Comparison of ENCODE assay signal across 14 mouse cellular contexts in genomic region chr14:31189348-31189747, GRCm38 (mm10). TPM values are rescaled to one million over a fixed set of nuclear protein-coding genes. Genes with fewer than 3 reads are reported as not detected.
DNase-seq lines count a peak whose midpoint lies in the region; ATAC-seq and TF ChIP-seq lines count a peak whose summit lies in the region.
"Had no signal": no experiment of that assay in that cellular context is flagged by ENCODE, and none has a peak within 500 bp of the region (broad histone marks: within the 10 kb centered on the region; RNA-seq: fewer than 3 reads in every experiment).

No protein-coding gene starts in this region.

- no peaks in the 10 kb centered on the region for H3K27me3 ChIP-seq in heart, embryonic 15.5 days
- H3K27me3 ChIP-seq in lung, embryonic 15.5 days, result no peaks in the 10 kb centered on the region
- H3K27me3 ChIP-seq in small intestine, adult 2 months (ENCODE audit: control insufficient read depth, insufficient read depth, low read length), result no peaks in the 10 kb centered on the region
- H3K27me3 ChIP-seq: megakaryocyte, embryonic 14.5 days had no signal

- H3K4me3 ChIP-seq in heart, embryonic 15.5 days, result no peak overlapping the region
- H3K4me3 ChIP-seq in lung, embryonic 15.5 days, result no peak overlapping the region
- no peak overlapping the region for H3K4me3 ChIP-seq in lung, adult 2 months (replicated peaks; ENCODE audit: extremely low read depth, low read depth, low read length)
- no peak overlapping the region for H3K4me3 ChIP-seq in small intestine, adult 2 months (ENCODE audit: low read depth, low read length)
- H3K4me3 ChIP-seq: erythroblast, embryonic 14.5 days had no signal

- no peak for TF ChIP-seq POLR2A in lung, adult 2 months (IDR thresholded peaks at IDR 0.05; ENCODE audit: borderline replicate concordance, extremely low read depth, low read depth, low read length)
- TF ChIP-seq POLR2A in small intestine, adult 2 months (IDR thresholded peaks at IDR 0.05; ENCODE audit: low read depth, low read length), result no peak

- H3K27ac ChIP-seq in heart, embryonic 15.5 days, result peak overlapping the region; percentile 78
- peak overlapping the region; percentile 7; the same call in 1 of the 2 replicates for H3K27ac ChIP-seq in lung, embryonic 15.5 days
- peak overlapping the region; percentile 55 for H3K27ac ChIP-seq in small intestine, adult 2 months (ENCODE audit: insufficient read depth, low read depth, low read length)

- TF ChIP-seq CTCF in lung, adult 2 months (IDR thresholded peaks at IDR 0.05; ENCODE audit: insufficient read depth, low read length), result no peak
- TF ChIP-seq CTCF in small intestine, adult 2 months (IDR thresholded peaks at IDR 0.05; ENCODE audit: extremely low read depth, insufficient read length, insufficient replicate concordance, low read depth, low read length), result no peak

- H3K9me3 ChIP-seq in heart, embryonic 15.5 days (replicated peaks), result no peaks in the 10 kb centered on the region
- no peaks in the 10 kb centered on the region for H3K9me3 ChIP-seq in lung, embryonic 15.5 days
- H3K9me3 ChIP-seq: megakaryocyte, embryonic 14.5 days had no signal

- H3K4me2 ChIP-seq in heart, embryonic 15.5 days, result no peak overlapping the region
- H3K4me2 ChIP-seq in lung, embryonic 15.5 days, result no peak overlapping the region

- 84% methylated on average over 3 of the region's 3 CpGs for WGBS in heart, embryonic 15.5 days
- 93% methylated on average over 3 of the region's 3 CpGs for WGBS in lung, embryonic 15.5 days
- 88% methylated on average over 3 of the region's 3 CpGs for WGBS in lung, adult 2 months
- 86% methylated on average over 3 of the region's 3 CpGs for WGBS in small intestine, adult 2 months

- no peak for ATAC-seq in heart, embryonic 15.5 days (replicated peaks; ENCODE audit: insufficient number of reproducible peaks, insufficient read depth, low FRiP score, low read depth)
- no peak for ATAC-seq in lung, embryonic 15.5 days (ENCODE audit: borderline replicate concordance, extremely low read depth, low FRiP score, low TSS enrichment)
- ATAC-seq in megakaryocyte, adult 5-6 weeks (ENCODE audit: poor library complexity, severe bottlenecking), result peak; percentile 71

- no peak overlapping the region; the same call in 1 of the 2 replicates for H3K9ac ChIP-seq in heart, embryonic 15.5 days
- no peak overlapping the region for H3K9ac ChIP-seq in lung, embryonic 15.5 days

- H3K36me3 ChIP-seq in heart, embryonic 15.5 days, result peaks cover 85% of the 10 kb centered on the region
- H3K36me3 ChIP-seq in lung, embryonic 15.5 days, result peaks cover 99% of the 10 kb centered on the region
- peaks cover 69% of the 10 kb centered on the region for H3K36me3 ChIP-seq in small intestine, adult 2 months (ENCODE audit: control insufficient read depth, insufficient read depth, low read length)

- peaks cover 79% of the 10 kb centered on the region for H3K4me1 ChIP-seq in heart, embryonic 15.5 days (replicated peaks)
- 0 out of 2 replicates have a peak, but pooled peaks cover 5% of the 10 kb centered on the region for H3K4me1 ChIP-seq in lung, embryonic 15.5 days
- H3K4me1 ChIP-seq in lung, adult 2 months (ENCODE audit: control insufficient read depth, insufficient read depth, low read length), result peaks cover 6% of the 10 kb centered on the region
- H3K4me1 ChIP-seq in small intestine, adult 2 months (ENCODE audit: control insufficient read depth, insufficient read depth, insufficient read length, low read length), result no peaks in the 10 kb centered on the region

- DNase-seq in heart, adult 8-10 months (ENCODE audit: low spot score), result no peak
- no peak for DNase-seq in lung, adult 2 months
- no peak for DNase-seq in embryo, embryonic 10.5 days (ENCODE audit: low spot score)
- no peak for DNase-seq in adrenal gland, adult 8-10 months
- DNase-seq: left cerebral cortex, postnatal 4 days; right cerebral cortex, postnatal 25 days had no signal

RNA-seq across cellular contexts. Expression of gene Tnnc1, which starts 18.8 kb away (rescaled TPM):
- polyA plus RNA-seq in heart, embryonic 15.5 days (2015; fragmentation: Nextera tagmentation; extraction: Ambion mirVana), result 3,799 and 4,649 TPM in 2 replicates
- total RNA-seq in heart, adult 8-10 months (2022), result 1,000 to 10,000 TPM; 5,856 to 6,611 (median 6,322) TPM
- 91.8 and 115 TPM in 2 replicates for polyA plus RNA-seq in lung, embryonic 15.5 days (2015; fragmentation: Nextera tagmentation; extraction: Ambion mirVana)
- polyA plus RNA-seq in lung, adult 2 months (2012; rRNA removed), result 25.4 and 32.2 TPM in 2 replicates
- 0.71 TPM in 1 of 2 replicates, not detected in the other for total RNA-seq in megakaryocyte, adult 5-6 weeks (2015)
- total RNA-seq in megakaryocyte, adult 5-6 weeks (2017), result not detected in 2 replicates
- polyA plus RNA-seq in small intestine, adult 2 months (2012; rRNA removed), result 0.34 TPM in 1 of 2 replicates, not detected in the other
- total RNA-seq in adrenal gland, adult 8-10 months (2022), result 1 to 10 TPM; 1.1 to 3.3 (median 1.9) TPM
- total RNA-seq: hematopoietic stem cell, adult 5-6 weeks; neutrophil, adult 5-6 weeks had no signal

RNA-seq across cellular contexts. Expression of gene Stab1, which starts 20.9 kb away (rescaled TPM):
- 43.7 and 46.8 TPM in 2 replicates for polyA plus RNA-seq in heart, embryonic 15.5 days (2015; fragmentation: Nextera tagmentation; extraction: Ambion mirVana)
- 10 to 100 TPM; 50.1 to 64.3 (median 57.1) TPM for total RNA-seq in heart, adult 8-10 months (2022)
- 45.3 and 53.6 TPM in 2 replicates for polyA plus RNA-seq in lung, embryonic 15.5 days (2015; fragmentation: Nextera tagmentation; extraction: Ambion mirVana)
- 114 and 136 TPM in 2 replicates for polyA plus RNA-seq in lung, adult 2 months (2012; rRNA removed)
- total RNA-seq in megakaryocyte, adult 5-6 weeks (2015), result 0.27 TPM in 1 of 2 replicates, not detected in the other
- 0.40 and 1.0 TPM in 2 replicates for total RNA-seq in megakaryocyte, adult 5-6 weeks (2017)
- 31.3 and 65.4 TPM in 2 replicates for polyA plus RNA-seq in small intestine, adult 2 months (2012; rRNA removed)
- 100 to 1,000 TPM in 2 of 4 experiments, 10 to 100 TPM in 2; 75.8 to 142 (median 116) TPM for total RNA-seq in adrenal gland, adult 8-10 months (2022)
- total RNA-seq: hematopoietic stem cell, adult 5-6 weeks had no signal

RNA-seq across cellular contexts. Expression of gene Nisch, which starts 27.4 kb away (rescaled TPM):
- 287 and 381 TPM in 2 replicates for polyA plus RNA-seq in heart, embryonic 15.5 days (2015; fragmentation: Nextera tagmentation; extraction: Ambion mirVana)
- total RNA-seq in heart, adult 8-10 months (2022), result 100 to 1,000 TPM; 129 to 142 (median 131) TPM
- 387 and 413 TPM in 2 replicates for polyA plus RNA-seq in lung, embryonic 15.5 days (2015; fragmentation: Nextera tagmentation; extraction: Ambion mirVana)
- 412 and 458 TPM in 2 replicates for polyA plus RNA-seq in lung, adult 2 months (2012; rRNA removed)
- 74.8 and 95.0 TPM in 2 replicates for total RNA-seq in megakaryocyte, adult 5-6 weeks (2015)
- total RNA-seq in megakaryocyte, adult 5-6 weeks (2017), result 65.6 and 79.0 TPM in 2 replicates
- polyA plus RNA-seq in small intestine, adult 2 months (2012; rRNA removed), result 120 and 157 TPM in 2 replicates
- 100 to 1,000 TPM; 331 to 526 (median 414) TPM for total RNA-seq in adrenal gland, adult 8-10 months (2022)

RNA-seq across cellular contexts. Expression of gene Sema3g, which starts 28.3 kb away (rescaled TPM):
- polyA plus RNA-seq in heart, embryonic 15.5 days (2015; fragmentation: Nextera tagmentation; extraction: Ambion mirVana), result 0.60 and 0.83 TPM in 2 replicates
- total RNA-seq in heart, adult 8-10 months (2022), result 10 to 100 TPM; 12.3 to 14.2 (median 13.2) TPM
- 2.1 and 2.5 TPM in 2 replicates for polyA plus RNA-seq in lung, embryonic 15.5 days (2015; fragmentation: Nextera tagmentation; extraction: Ambion mirVana)
- polyA plus RNA-seq in lung, adult 2 months (2012; rRNA removed), result 95.9 and 109 TPM in 2 replicates
- total RNA-seq in megakaryocyte, adult 5-6 weeks (2015), result not detected in 2 replicates
- total RNA-seq in megakaryocyte, adult 5-6 weeks (2017), result not detected in 2 replicates
- 1.5 and 2.1 TPM in 2 replicates for polyA plus RNA-seq in small intestine, adult 2 months (2012; rRNA removed)
- 10 to 100 TPM in 3 of 4 experiments, 1 to 10 TPM in 1; 8.8 to 12.4 (median 10.8) TPM for total RNA-seq in adrenal gland, adult 8-10 months (2022)
- polyA plus RNA-seq: erythroblast, embryonic 14.5 days had no signal

RNA-seq across cellular contexts. Expression of gene Nt5dc2, which starts 58.5 kb away (rescaled TPM):
- 278 and 339 TPM in 2 replicates for polyA plus RNA-seq in heart, embryonic 15.5 days (2015; fragmentation: Nextera tagmentation; extraction: Ambion mirVana)
- total RNA-seq in heart, adult 8-10 months (2022), result 10 to 100 TPM; 20.2 to 21.7 (median 21.0) TPM
- polyA plus RNA-seq in lung, embryonic 15.5 days (2015; fragmentation: Nextera tagmentation; extraction: Ambion mirVana), result 451 and 472 TPM in 2 replicates
- polyA plus RNA-seq in lung, adult 2 months (2012; rRNA removed), result 147 and 266 TPM in 2 replicates
- total RNA-seq in megakaryocyte, adult 5-6 weeks (2015), result 20.6 and 21.0 TPM in 2 replicates
- total RNA-seq in megakaryocyte, adult 5-6 weeks (2017), result 24.1 and 29.0 TPM in 2 replicates
- polyA plus RNA-seq in small intestine, adult 2 months (2012; rRNA removed), result 9.0 and 13.0 TPM in 2 replicates
- total RNA-seq in adrenal gland, adult 8-10 months (2022), result 10 to 100 TPM; 25.6 to 41.4 (median 36.6) TPM

Comparison
In these comparisons a context has a peak if more than half of its experiments do, and no peak if none do; other contexts are left out.
1. H3K27ac ChIP-seq: peak in every context shown above with its lines; median percentile 78 in heart, embryonic 15.5 days; 55 in small intestine, adult 2 months; 7 in lung, embryonic 15.5 days.
2. RNA of gene Tnnc1, which starts 18.8 kb away (polyA plus RNA-seq): 3,799 to 4,649 TPM in heart, embryonic 15.5 days; 91.8 to 115 TPM in lung, embryonic 15.5 days, 25.4 to 32.2 TPM in lung, adult 2 months and 0.34 TPM in small intestine, adult 2 months; every median in the first group is over 10 times any median in the second.